Mouse (Mus musculus) kidney, adult 2 months (tissue): ENCODE results near the gene Rps24. TPM values are rescaled to one million over a fixed set of nuclear protein-coding genes. Genes with fewer than 3 reads are reported as not detected.

Experiments used
- DNase-seq: peaks from one replicate; pipeline ENCODE4 v3.0.0; 2021
- H3K27ac ChIP-seq: fragments of 200-500 bp; 2 replicates; pipeline ENCODE4 v1.5.1; 2012; ENCODE audit warnings: low read depth, low read length, control low read depth, inconsistent platforms; ENCODE audit not compliant: insufficient read depth
- H3K27me3 ChIP-seq: fragments of 200-500 bp; replicated peaks from 2 replicates; pipeline ENCODE4 v1.6.1; 2012; ENCODE audit warnings: mild to moderate bottlenecking, moderate library complexity, low read length, inconsistent platforms; ENCODE audit not compliant: control insufficient read depth, insufficient read depth
- H3K36me3 ChIP-seq: fragments of 200-500 bp; 2 replicates; pipeline ENCODE4 v1.6.1; 2012; ENCODE audit warnings: mild to moderate bottlenecking, moderate library complexity, low read length, inconsistent platforms; ENCODE audit not compliant: control insufficient read depth, insufficient read depth
- H3K4me1 ChIP-seq: fragments of 200-500 bp; 2 replicates; pipeline ENCODE4 v1.6.1; 2011; ENCODE audit warnings: low read length; ENCODE audit not compliant: control insufficient read depth, insufficient read depth
- H3K4me3 ChIP-seq: fragments of 200-500 bp; 2 replicates; pipeline ENCODE4 v1.5.1; 2011; ENCODE audit warnings: mild to moderate bottlenecking, low read depth, low read length, control low read depth; ENCODE audit not compliant: insufficient read depth
- CTCF ChIP-seq: fragments of 200-500 bp; conservative IDR thresholded peaks from 2 replicates; pipeline ENCODE4 v1.5.1; 2011; ENCODE audit warnings: low read depth, mild to moderate bottlenecking, control low read depth, low read length, moderate library complexity, mixed read lengths; ENCODE audit not compliant: insufficient read depth, insufficient read length
- POLR2A ChIP-seq: fragments of 200-500 bp; IDR thresholded peaks from one replicate; pipeline ENCODE4 v1.6.1; 2011; ENCODE audit warnings: low read depth, low read length, control low read depth
- WGBS: fragments of 180-500 bp; shearing (Covaris S2); methylation state at CpG from one replicate; pipeline ENCODE4 v1.1.7; 2018; 5-methylcytosine and 5-hydroxymethylcytosine counted together
- polyA plus RNA-seq: library from polyadenylated mRNA; depleted of rRNA; stranded (reverse); fragments of >200 nt; gene quantifications from 2 replicates; pipeline ENCODE4 v1.2.3, GENCODE M21; 2012

Gene Rps24
- polyA plus RNA-seq, 1 experiment, result 749 TPM

- H3K4me3 ChIP-seq, result peak overlapping the region; percentile 68
- H3K36me3 ChIP-seq, result peaks cover 6% of the 10 kb centered on the region
- H3K27me3 ChIP-seq, result no peaks in the 10 kb centered on the region
- peaks cover 5% of the 10 kb centered on the region; the same call in 1 of the 2 replicates for H3K4me1 ChIP-seq
- DNase-seq, result no peak
- no peak overlapping the region for H3K27ac ChIP-seq
- TF ChIP-seq CTCF (no peak), POLR2A (no peak)
- 4% methylated on average over 11 of the region's 11 CpGs for WGBS
Observed at GRCm38 (mm10) chr14:24491266-24491981, 4.5 kb downstream of the Rps24 start.

- H3K27me3 ChIP-seq, result no peaks in the 10 kb centered on the region
- H3K27ac ChIP-seq, result no peak overlapping the region
- 86% methylated on average over 9 of the region's 9 CpGs for WGBS
- peaks cover 5% of the 10 kb centered on the region; the same call in 1 of the 2 replicates for H3K4me1 ChIP-seq
- H3K36me3 ChIP-seq, result peaks cover 9% of the 10 kb centered on the region
- no peak for TF ChIP-seq POLR2A
- no peak for TF ChIP-seq CTCF
- no peak overlapping the region for H3K4me3 ChIP-seq
- DNase-seq, result no peak
Observed at GRCm38 (mm10) chr14:24493256-24493655, 6.3 kb downstream of the Rps24 start.

- peaks cover 9% of the 10 kb centered on the region for H3K36me3 ChIP-seq
- TF ChIP-seq CTCF (no peak), POLR2A (no peak)
- no peak overlapping the region for H3K4me3 ChIP-seq
- no peak overlapping the region for H3K27ac ChIP-seq
- no peak for DNase-seq
- peaks cover 3% of the 10 kb centered on the region; the same call in 1 of the 2 replicates for H3K4me1 ChIP-seq
- H3K27me3 ChIP-seq, result no peaks in the 10 kb centered on the region
- WGBS, result 86% methylated on average over 1 of the region's 1 CpGs
Observed at GRCm38 (mm10) chr14:24496507-24496906, 9.6 kb downstream of the Rps24 start.

GRCm38 (mm10) chr14:24497443-24497842 is 10.5 kb downstream of the Rps24 start:
- DNase-seq, result no peak
- Histone ChIP-seq H3K36me3 (peaks cover 9% of the 10 kb centered on the region), H3K4me3 (no peak overlapping the region), H3K27me3 (no peaks in the 10 kb centered on the region), H3K4me1 (peaks cover 3% of the 10 kb centered on the region; the same call in 1 of the 2 replicates), H3K27ac (no peak overlapping the region)
- TF ChIP-seq CTCF, result no peak
- no peak for TF ChIP-seq POLR2A
- 73% methylated on average over 1 of the region's 1 CpGs for WGBS

- no peak overlapping the region for H3K27ac ChIP-seq
- DNase-seq, result no peak
- H3K27me3 ChIP-seq, result no peaks in the 10 kb centered on the region
- 59% methylated on average over 5 of the region's 5 CpGs for whole genome bisulfite sequencing
- H3K36me3 ChIP-seq, result peaks cover 7% of the 10 kb centered on the region
- peaks cover 3% of the 10 kb centered on the region; the same call in 1 of the 2 replicates for H3K4me1 ChIP-seq
- no peak overlapping the region for H3K4me3 ChIP-seq
- TF ChIP-seq POLR2A, result no peak
- TF ChIP-seq CTCF, result no peak
Observed at GRCm38 (mm10) chr14:24498561-24499255, 11.8 kb downstream of the Rps24 start.

GRCm38 (mm10) chr14:24499478-24499877 is 12.6 kb downstream of the Rps24 start:
- DNase-seq, result no peak
- H3K4me1 ChIP-seq, result peaks cover 3% of the 10 kb centered on the region; the same call in 1 of the 2 replicates
- no peak overlapping the region for H3K27ac ChIP-seq
- TF ChIP-seq CTCF, result no peak
- TF ChIP-seq POLR2A, result no peak
- 37% methylated on average over 9 of the region's 9 CpGs for WGBS
- H3K27me3 ChIP-seq, result no peaks in the 10 kb centered on the region
- no peak overlapping the region for H3K4me3 ChIP-seq
- peaks cover 6% of the 10 kb centered on the region for H3K36me3 ChIP-seq

GRCm38 (mm10) chr14:24500091-24500844 is 13.3 kb downstream of the Rps24 start:
- H3K4me1 ChIP-seq, result no peaks in the 10 kb centered on the region
- TF ChIP-seq CTCF, result peak; percentile 80
- TF ChIP-seq POLR2A, result no peak
- H3K27ac ChIP-seq, result no peak overlapping the region
- no peaks in the 10 kb centered on the region for H3K27me3 ChIP-seq
- no peak overlapping the region for H3K4me3 ChIP-seq
- peaks cover 5% of the 10 kb centered on the region for H3K36me3 ChIP-seq
- peak; percentile 77 for DNase-seq
- WGBS, result 25% methylated on average over 18 of the region's 18 CpGs
